Mouse (Mus musculus) embryonic facial prominence, embryonic 13.5 days (tissue): ENCODE measurements around the gene Cdkal1. TPM values are rescaled to one million over a fixed set of nuclear protein-coding genes. Genes with fewer than 3 reads are reported as not detected.
A peak's percentile ranks its signal among the peaks of the same experiment; 100 is the strongest.

ENCODE experiments used
- ATAC-seq: fragments of 200-750 bp; cut with Nextera tagmentation; 2 replicates; pipeline ENCODE4 v1.8.0; 2017; ENCODE audit warnings: low read depth; ENCODE audit not compliant: insufficient number of reproducible peaks, insufficient read depth, low FRiP score, low TSS enrichment
- H3K27ac ChIP-seq: fragments of 300-500 bp; sonication (generic); 2 replicates; pipeline ENCODE4 v1.5.1; 2015; ENCODE audit warnings: moderate library complexity, mild to moderate bottlenecking, inconsistent platforms
- H3K27me3 ChIP-seq: fragments of 300-500 bp; sonication (generic); 2 replicates; pipeline ENCODE4 v1.6.1; 2015; ENCODE audit warnings: mild to moderate bottlenecking, inconsistent platforms
- H3K36me3 ChIP-seq: fragments of 300-500 bp; sonication (generic); 2 replicates; pipeline ENCODE4 v1.6.1; 2015; ENCODE audit warnings: mild to moderate bottlenecking, inconsistent platforms
- H3K4me1 ChIP-seq: fragments of 300-500 bp; sonication (generic); 2 replicates; pipeline ENCODE4 v1.6.1; 2015; ENCODE audit warnings: inconsistent platforms
- H3K4me2 ChIP-seq: fragments of 300-500 bp; sonication (generic); 2 replicates; pipeline ENCODE4 v1.6.1; 2015; ENCODE audit warnings: moderate library complexity, mild to moderate bottlenecking, inconsistent platforms
- H3K4me3 ChIP-seq: fragments of 300-500 bp; sonication (generic); 2 replicates; pipeline ENCODE4 v1.5.1; 2015; ENCODE audit warnings: mild to moderate bottlenecking, inconsistent platforms
- H3K9ac ChIP-seq: fragments of 300-500 bp; sonication (generic); 2 replicates; pipeline ENCODE4 v1.6.1; 2015; ENCODE audit warnings: mild to moderate bottlenecking, inconsistent platforms
- H3K9me3 ChIP-seq: fragments of 300-500 bp; sonication (generic); 2 replicates; pipeline ENCODE4 v1.6.1; 2016; ENCODE audit warnings: inconsistent platforms
- WGBS: fragments of 180-500 bp; shearing (Covaris S2); methylation state at CpG from one replicate; pipeline ENCODE4 v1.1.7; 2015; ENCODE audit warnings: mixed read lengths; 5-methylcytosine and 5-hydroxymethylcytosine counted together
- polyA plus RNA-seq: library from polyadenylated mRNA; unstranded; fragments of >200 nt; fragmentation: Nextera tagmentation; extraction: Ambion mirVana; gene quantifications from 2 replicates; pipeline ENCODE4 v1.2.1, GENCODE M21; 2015

Gene Cdkal1
- polyA plus RNA-seq, 1 experiment from 2014 or later: 34.0 TPM

GRCm38 (mm10) chr13:29623636-29624239, 231.7 kb downstream of the Cdkal1 start:
- Histone ChIP-seq H3K9ac (no peak overlapping the region), H3K4me2 (no peak overlapping the region), H3K27ac (no peak overlapping the region), H3K4me1 (peaks cover 18% of the 10 kb centered on the region; the same call in 1 of the 2 replicates), H3K9me3 (no peaks in the 10 kb centered on the region), H3K36me3 (no peaks in the 10 kb centered on the region), H3K27me3 (no peaks in the 10 kb centered on the region), H3K4me3 (no peak overlapping the region)
- WGBS: 61% methylated on average over 1 of the region's 1 CpGs
- ATAC-seq: no peak

- Histone ChIP-seq H3K4me1 (peaks cover 8% of the 10 kb centered on the region), H3K9ac (no peak overlapping the region), H3K4me2 (no peak overlapping the region), H3K27ac (no peak overlapping the region), H3K36me3 (no peaks in the 10 kb centered on the region), H3K9me3 (no peaks in the 10 kb centered on the region), H3K4me3 (no peak overlapping the region), H3K27me3 (no peaks in the 10 kb centered on the region)
- no peak for ATAC-seq
- 94% methylated on average over 7 of the region's 7 CpGs for WGBS
Measured at GRCm38 (mm10) chr13:29621881-29622280, 233.6 kb downstream of the Cdkal1 start.

GRCm38 (mm10) chr13:29621363-29621762, 234.1 kb downstream of the Cdkal1 start:
- Histone ChIP-seq H3K4me1 (peaks cover 8% of the 10 kb centered on the region), H3K4me2 (no peak overlapping the region), H3K9me3 (no peaks in the 10 kb centered on the region), H3K27me3 (no peaks in the 10 kb centered on the region), H3K9ac (no peak overlapping the region), H3K27ac (no peak overlapping the region), H3K36me3 (no peaks in the 10 kb centered on the region), H3K4me3 (no peak overlapping the region)
- 95% methylated on average over 1 of the region's 1 CpGs for WGBS
- no peak for ATAC-seq

- no peaks in the 10 kb centered on the region for H3K27me3 ChIP-seq
- H3K9ac ChIP-seq: no peak overlapping the region
- peaks cover 8% of the 10 kb centered on the region for H3K4me1 ChIP-seq
- no peak for ATAC-seq
- 88% methylated on average over 7 of the region's 7 CpGs for WGBS
- no peaks in the 10 kb centered on the region for H3K9me3 ChIP-seq
- H3K36me3 ChIP-seq: no peaks in the 10 kb centered on the region
- H3K4me3 ChIP-seq: no peak overlapping the region
- no peak overlapping the region for H3K27ac ChIP-seq
- H3K4me2 ChIP-seq: no peak overlapping the region
Measured at GRCm38 (mm10) chr13:29620826-29621225, 234.6 kb downstream of the Cdkal1 start.

GRCm38 (mm10) chr13:29616654-29617171, 238.8 kb downstream of the Cdkal1 start:
- H3K4me2 ChIP-seq: no peak overlapping the region
- no peak overlapping the region for H3K27ac ChIP-seq
- H3K36me3 ChIP-seq: no peaks in the 10 kb centered on the region
- no peak overlapping the region for H3K9ac ChIP-seq
- WGBS: 84% methylated on average over 3 of the region's 3 CpGs
- no peaks in the 10 kb centered on the region for H3K9me3 ChIP-seq
- no peak overlapping the region for H3K4me3 ChIP-seq
- no peaks in the 10 kb centered on the region for H3K27me3 ChIP-seq
- no peak for ATAC-seq
- H3K4me1 ChIP-seq: peaks cover 20% of the 10 kb centered on the region

DNA sequence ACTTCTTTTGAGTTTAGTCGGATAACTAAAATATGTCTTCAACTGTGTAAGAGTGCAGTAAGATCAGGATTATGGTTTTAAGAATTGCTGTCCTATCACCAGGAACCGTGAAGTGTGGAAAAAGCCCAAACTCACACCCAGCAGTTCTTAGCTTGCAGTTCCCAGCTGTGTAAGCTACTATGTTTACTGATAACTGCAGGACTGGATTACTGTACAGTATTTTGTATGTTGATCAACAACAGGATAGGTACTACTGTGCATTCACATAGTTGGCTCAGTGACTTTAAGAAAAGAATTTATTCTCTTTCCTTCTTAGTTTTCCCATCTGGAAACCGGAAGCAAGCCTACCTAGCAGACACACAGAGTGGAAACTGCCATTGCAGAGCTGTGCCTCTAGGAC, 239.5 kb downstream of the Cdkal1 start:
- no peak for ATAC-seq
- H3K4me1 ChIP-seq: peaks cover 20% of the 10 kb centered on the region
- no peak overlapping the region for H3K4me2 ChIP-seq
- H3K4me3 ChIP-seq: no peak overlapping the region
- no peaks in the 10 kb centered on the region for H3K9me3 ChIP-seq
- no peaks in the 10 kb centered on the region for H3K27me3 ChIP-seq
- no peaks in the 10 kb centered on the region for H3K36me3 ChIP-seq
- WGBS: 80% methylated on average over 3 of the region's 3 CpGs
- no peak overlapping the region for H3K27ac ChIP-seq
- no peak overlapping the region for H3K9ac ChIP-seq

GRCm38 (mm10) chr13:29615081-29615480, 240.4 kb downstream of the Cdkal1 start:
- 56% methylated on average over 7 of the region's 7 CpGs for WGBS
- no peaks in the 10 kb centered on the region for H3K9me3 ChIP-seq
- no peaks in the 10 kb centered on the region for H3K36me3 ChIP-seq
- H3K4me2 ChIP-seq: no peak overlapping the region
- no peak overlapping the region for H3K9ac ChIP-seq
- H3K4me1 ChIP-seq: peaks cover 29% of the 10 kb centered on the region
- H3K27ac ChIP-seq: no peak overlapping the region; the same call in 1 of the 2 replicates
- no peak for ATAC-seq
- H3K4me3 ChIP-seq: no peak overlapping the region
- H3K27me3 ChIP-seq: no peaks in the 10 kb centered on the region

DNA sequence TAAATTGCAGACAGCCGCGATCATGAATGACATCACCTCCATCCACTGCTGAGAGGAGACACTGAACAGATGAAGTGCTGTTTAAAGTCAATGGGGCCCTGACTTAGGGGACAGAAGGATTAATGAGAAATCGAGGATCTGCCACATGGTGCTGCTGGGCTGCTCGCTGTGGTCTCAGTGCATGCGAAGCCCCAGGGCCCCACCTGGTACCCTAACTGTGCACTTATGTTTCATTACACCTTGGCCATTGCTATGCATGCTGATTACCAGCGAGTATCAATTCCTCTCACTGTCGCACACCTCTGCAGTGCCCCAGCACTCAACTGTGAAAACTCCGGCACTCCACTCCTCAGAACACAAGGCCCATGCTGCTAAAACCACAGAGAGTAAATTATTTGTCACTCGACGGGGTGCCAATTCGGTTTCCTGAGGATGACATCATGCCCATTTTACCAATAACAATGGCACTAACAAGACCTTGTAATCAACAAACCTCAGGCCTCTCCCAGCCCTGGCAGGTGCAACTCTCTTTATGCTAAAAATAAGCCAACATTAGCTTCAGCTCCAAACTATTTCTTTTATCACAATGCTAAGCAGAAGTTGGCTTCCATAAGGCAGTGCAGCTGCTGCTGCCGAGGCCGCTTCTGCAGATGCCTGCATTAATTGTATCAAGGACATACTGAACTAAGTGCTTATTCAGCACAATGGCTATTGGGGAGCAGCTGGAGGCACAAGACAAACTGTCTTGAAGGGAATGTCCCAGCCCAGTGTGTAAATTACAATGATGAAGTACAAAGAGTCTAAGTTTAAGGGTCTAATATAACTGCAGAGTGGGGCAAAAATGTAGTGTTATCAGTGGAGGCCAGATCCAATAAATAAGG, 245.2 kb downstream of the Cdkal1 start:
- H3K9me3 ChIP-seq: no peaks in the 10 kb centered on the region
- peaks cover 23% of the 10 kb centered on the region for H3K4me1 ChIP-seq
- no peak overlapping the region for H3K9ac ChIP-seq
- ATAC-seq: no peak
- H3K27ac ChIP-seq: no peak overlapping the region
- H3K36me3 ChIP-seq: no peaks in the 10 kb centered on the region
- H3K27me3 ChIP-seq: no peaks in the 10 kb centered on the region
- no peak overlapping the region for H3K4me3 ChIP-seq
- no peak overlapping the region for H3K4me2 ChIP-seq
- 50% methylated on average over 13 of the region's 13 CpGs for whole genome bisulfite sequencing

- Histone ChIP-seq H3K27me3 (no peaks in the 10 kb centered on the region), H3K36me3 (no peaks in the 10 kb centered on the region), H3K4me2 (no peak overlapping the region), H3K9me3 (no peaks in the 10 kb centered on the region), H3K27ac (no peak overlapping the region), H3K4me3 (no peak overlapping the region), H3K9ac (no peak overlapping the region), H3K4me1 (peaks cover 24% of the 10 kb centered on the region)
- no peak for ATAC-seq
- WGBS: 81% methylated on average over 5 of the region's 5 CpGs
Measured at GRCm38 (mm10) chr13:29609441-29609840, 246.0 kb downstream of the Cdkal1 start.

DNA sequence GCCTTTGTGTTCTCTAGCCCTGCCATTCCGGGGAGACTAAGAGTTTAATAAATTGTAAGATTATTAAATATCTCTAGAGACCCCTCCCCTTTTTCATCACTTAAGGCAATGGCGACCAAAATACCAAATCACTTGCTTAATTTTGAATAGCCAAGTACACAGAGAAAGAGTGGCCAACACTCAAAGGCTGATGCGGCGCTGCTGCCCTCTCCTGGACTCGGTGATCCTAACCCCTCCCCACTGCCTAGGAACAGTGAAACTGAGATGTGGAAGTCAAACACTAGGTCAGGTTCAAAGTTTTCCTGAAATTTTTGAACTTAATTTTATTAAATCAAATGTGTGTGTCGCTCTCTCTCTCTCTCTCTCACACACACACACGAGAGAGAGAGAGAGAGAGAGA, 251.2 kb downstream of the Cdkal1 start:
- no peaks in the 10 kb centered on the region for H3K27me3 ChIP-seq
- no peak overlapping the region for H3K4me3 ChIP-seq
- WGBS: 17% methylated on average over 6 of the region's 7 CpGs
- no peak overlapping the region for H3K9ac ChIP-seq
- no peak overlapping the region for H3K4me2 ChIP-seq
- no peaks in the 10 kb centered on the region for H3K9me3 ChIP-seq
- no peaks in the 10 kb centered on the region for H3K36me3 ChIP-seq
- no peak for ATAC-seq
- peaks cover 19% of the 10 kb centered on the region for H3K4me1 ChIP-seq
- no peak overlapping the region for H3K27ac ChIP-seq

DNA sequence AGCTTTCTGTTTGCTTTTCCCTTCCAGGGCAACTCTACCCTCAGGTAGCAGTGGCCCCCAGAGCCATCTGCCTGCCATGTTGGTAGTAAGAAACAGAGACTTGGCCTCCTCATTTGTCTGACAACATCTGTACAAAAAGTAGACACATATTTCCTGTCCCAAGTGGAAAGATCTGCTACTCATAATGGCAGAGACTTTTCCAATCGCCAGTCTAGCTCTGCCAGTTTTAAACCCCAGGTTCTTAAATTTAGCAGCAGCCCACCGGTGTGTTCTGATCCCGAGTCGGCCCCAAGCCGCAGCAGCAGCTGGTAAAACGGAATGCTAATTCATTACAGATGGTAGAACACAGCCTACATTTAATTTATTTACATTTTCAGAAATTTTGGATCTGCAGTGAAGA, 251.9 kb downstream of the Cdkal1 start:
- Histone ChIP-seq H3K9me3 (no peaks in the 10 kb centered on the region), H3K27ac (peak overlapping the region; percentile 69), H3K4me2 (no peak overlapping the region), H3K4me3 (no peak overlapping the region), H3K36me3 (no peaks in the 10 kb centered on the region), H3K27me3 (no peaks in the 10 kb centered on the region), H3K9ac (no peak overlapping the region), H3K4me1 (peaks cover 19% of the 10 kb centered on the region)
- ATAC-seq: no peak
- 25% methylated on average over 6 of the region's 6 CpGs for WGBS

DNA sequence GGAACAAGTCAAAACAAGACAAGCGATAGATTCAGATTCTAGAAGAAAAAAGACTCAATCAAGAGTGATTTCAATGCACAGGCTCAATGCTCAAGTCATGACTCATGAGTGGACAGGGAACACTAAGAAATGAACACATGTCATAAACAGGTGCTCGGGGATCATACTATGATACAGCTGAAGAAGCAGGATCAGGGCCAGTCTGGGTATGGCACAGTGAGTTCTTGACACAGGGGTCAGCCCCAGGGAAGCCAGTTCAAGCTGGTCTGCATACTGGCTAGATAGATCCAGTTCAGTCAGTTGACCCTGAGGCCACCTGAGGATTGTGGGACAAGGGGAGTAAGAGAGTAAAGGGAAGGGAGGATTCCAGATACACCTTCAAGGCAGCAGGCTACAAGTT, 254.4 kb downstream of the Cdkal1 start:
- H3K27me3 ChIP-seq: no peaks in the 10 kb centered on the region
- no peaks in the 10 kb centered on the region for H3K36me3 ChIP-seq
- no peak overlapping the region for H3K9ac ChIP-seq
- no peak for ATAC-seq
- H3K4me2 ChIP-seq: no peak overlapping the region
- H3K4me1 ChIP-seq: peaks cover 19% of the 10 kb centered on the region
- no peak overlapping the region for H3K4me3 ChIP-seq
- WGBS: 92% methylated on average over 2 of the region's 2 CpGs
- no peaks in the 10 kb centered on the region for H3K9me3 ChIP-seq
- H3K27ac ChIP-seq: no peak overlapping the region
